Mouse (Mus musculus) gastrocnemius, postnatal 14 days (tissue): ENCODE measurements around the gene Nrp2. TPM values are rescaled to one million over a fixed set of nuclear protein-coding genes. Genes with fewer than 3 reads are reported as not detected.

Experiments
- DNase-seq: peaks from one replicate; pipeline ENCODE4 v3.0.0; 2021; ENCODE audit warnings: mixed read lengths
- intact Hi-C: fragments of 180-260 bp; cut with DNase I; formaldehyde crosslinking; loops from one replicate; pipeline ENCODE4 v1.15.1; 2025; ENCODE audit warnings: low total_unique reads
- total RNA-seq, 2 experiments: library from RNA; stranded (reverse); gene quantifications; 2 replicates each; pipeline ENCODE4 v1.2.3; 2021

Gene Nrp2
- total RNA-seq, 2 experiments from 2014 or later, result 13.3 to 14.2 TPM

DNA sequence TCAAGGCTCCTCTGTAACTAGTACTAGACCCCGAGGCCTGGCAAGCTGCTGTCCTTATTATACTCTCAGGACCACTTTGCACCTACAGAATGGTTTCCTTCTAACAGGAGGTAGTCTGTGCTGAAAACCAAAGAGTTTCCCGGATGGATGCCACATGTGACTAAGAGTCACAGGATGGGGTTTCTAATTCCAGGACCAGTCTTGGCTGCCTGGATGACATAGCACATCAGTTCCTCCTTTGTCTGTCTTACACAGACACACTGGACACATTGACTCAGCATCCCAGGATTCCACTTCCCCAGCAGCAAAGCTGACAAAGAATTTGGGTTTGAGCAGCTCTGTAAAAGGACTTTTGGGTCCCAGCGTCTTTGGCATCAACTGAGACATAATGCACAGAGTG, 17.1 kb downstream of the Nrp2 start:
- intact Hi-C loops, result no loop called here
- DNase-seq, result no peak

DNA sequence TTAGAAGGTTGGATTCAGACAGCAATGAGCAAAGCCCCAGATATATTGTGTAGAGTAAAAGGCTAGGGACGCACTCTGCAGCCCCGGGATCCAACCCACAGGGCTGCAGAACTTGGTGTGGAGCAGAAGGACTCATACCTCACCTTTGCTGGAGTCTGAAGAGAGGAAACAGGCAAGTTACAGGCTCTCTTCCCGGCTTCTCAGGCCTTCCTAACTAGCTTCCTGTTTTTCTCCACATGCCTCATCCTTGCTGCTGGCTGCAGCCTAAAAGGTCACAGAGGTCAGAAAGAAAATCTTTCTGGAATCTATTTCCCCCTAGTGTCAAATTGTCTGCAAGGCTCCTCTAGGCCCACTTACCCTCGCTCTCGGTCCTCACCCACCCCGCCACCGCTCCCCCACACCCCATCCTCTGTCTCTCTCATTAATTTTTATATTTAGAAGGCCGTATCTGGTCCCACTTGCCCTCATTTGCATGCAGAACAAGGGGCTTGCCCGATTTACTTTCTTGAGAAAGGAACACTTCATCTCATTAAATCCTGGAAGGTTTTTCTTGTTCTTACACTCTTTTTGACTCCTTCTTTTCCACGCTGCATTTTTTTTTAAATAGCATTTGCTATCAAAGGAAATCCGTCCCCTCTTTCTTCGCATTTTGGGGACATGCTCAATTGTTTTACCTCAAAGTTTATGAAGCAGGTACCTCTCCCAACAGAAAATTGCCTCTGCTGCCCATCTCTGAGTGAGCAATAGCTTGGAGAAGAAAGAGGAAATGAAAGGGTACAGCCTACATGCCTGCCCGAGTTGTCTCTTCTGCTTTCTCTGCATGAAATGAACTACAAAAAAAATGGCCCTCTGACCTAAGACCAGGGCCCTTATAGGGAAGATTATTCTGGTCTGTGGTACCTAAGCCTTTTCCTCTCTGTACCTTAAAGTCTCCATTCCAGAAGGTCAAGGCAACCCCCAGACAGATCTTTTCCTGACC, 17.9 kb downstream of the Nrp2 start:
- intact Hi-C loops, result no loop called here
- no peak for DNase-seq

DNA sequence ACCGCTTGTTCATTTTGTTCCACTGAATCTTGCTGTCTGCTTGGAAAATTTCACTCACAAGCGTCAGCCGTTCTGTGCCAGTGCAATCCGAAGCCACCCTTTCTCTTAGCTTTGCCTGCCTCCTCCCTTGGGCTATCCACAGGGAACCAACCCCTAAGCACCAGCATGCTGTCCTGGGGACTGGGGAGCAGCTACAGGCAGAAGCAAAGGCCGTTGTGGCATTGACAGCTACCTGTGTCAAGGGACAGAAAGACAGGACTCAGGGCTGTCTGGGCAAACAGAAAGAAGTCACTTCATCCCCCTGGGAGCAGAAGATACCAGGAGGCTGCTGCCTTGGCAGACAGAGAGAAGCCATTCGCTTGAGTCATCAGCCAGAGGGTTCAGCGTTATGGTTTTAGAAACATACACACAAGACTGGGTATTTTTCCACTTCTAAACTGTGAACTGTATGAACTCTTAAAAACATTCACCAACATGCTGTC, 18.7 kb downstream of the Nrp2 start:
- DNase-seq, result no peak
- intact Hi-C loops, result no loop called here

DNA sequence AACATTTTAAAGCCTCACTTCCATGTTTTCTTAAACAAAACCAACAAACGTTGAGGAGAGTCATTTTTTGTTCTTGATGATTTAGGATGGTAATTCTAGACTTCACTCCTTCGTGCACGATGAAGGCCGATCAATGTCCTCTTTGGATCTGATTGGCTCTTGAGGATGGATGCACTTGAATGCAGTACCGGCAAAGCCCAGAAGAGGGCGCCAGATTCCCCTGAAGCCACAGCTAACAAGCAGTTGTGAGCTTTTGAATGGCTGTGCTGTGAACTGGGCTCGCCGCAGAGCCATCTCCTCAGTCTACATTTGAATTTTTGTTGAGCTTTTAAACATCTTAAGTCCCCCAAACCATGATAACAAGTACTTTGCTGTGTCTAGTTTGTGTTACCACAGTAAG, 19.4 kb downstream of the Nrp2 start:
- intact Hi-C loops, result no loop called here

DNA sequence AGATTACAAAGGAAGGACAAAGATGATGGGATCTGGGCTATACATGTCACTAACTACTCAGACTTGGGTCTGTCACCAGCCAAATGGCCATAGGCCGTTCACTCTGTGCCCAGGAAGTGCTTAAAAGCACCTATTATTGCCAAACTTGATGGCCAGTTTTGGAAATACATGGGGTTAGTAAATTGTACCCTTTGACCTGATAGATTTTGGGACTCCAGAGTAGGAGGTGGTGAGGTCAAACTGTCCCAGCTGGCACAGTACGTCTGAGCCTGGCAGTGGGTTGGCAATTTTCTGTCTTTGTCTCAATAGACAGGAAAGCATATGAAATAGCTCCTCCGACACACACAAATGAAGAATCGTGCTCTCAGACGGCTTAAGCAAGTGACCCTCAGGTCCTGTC, 20.8 kb downstream of the Nrp2 start:
- no peak for DNase-seq
- intact Hi-C loops, result no loop called here

More for the DNA sequence above, 19.4 kb downstream of the Nrp2 start:
- no peak for DNase-seq

DNA sequence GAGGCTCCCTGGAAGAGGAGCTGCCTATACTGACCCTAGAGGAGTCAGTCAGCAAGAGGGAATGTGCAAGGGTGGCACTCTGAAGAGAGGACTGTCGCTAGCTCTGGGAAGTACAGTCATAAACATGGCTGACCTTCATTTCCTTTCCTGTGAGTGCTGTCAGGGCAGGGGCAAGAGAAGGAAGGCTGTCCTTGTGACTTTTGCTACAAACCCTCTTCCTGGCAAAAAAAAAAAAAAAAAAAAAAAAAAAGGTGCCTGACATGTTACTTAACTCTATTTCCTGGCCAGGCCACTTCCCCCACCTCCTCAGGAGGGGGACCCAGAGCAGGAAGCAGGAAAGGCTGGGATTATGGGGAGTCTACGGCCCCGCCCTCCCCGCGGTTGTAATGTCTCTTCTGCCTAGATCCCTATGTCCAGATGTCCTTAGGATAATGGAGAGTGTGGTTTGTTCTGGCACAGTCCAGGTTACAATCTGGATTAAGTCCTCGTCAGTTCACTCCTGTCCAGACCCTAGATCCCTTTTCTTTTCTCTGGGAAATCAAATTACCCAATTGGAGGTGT, 21.5 kb downstream of the Nrp2 start:
- no peak for DNase-seq
- intact Hi-C loops, result no loop called here

DNA sequence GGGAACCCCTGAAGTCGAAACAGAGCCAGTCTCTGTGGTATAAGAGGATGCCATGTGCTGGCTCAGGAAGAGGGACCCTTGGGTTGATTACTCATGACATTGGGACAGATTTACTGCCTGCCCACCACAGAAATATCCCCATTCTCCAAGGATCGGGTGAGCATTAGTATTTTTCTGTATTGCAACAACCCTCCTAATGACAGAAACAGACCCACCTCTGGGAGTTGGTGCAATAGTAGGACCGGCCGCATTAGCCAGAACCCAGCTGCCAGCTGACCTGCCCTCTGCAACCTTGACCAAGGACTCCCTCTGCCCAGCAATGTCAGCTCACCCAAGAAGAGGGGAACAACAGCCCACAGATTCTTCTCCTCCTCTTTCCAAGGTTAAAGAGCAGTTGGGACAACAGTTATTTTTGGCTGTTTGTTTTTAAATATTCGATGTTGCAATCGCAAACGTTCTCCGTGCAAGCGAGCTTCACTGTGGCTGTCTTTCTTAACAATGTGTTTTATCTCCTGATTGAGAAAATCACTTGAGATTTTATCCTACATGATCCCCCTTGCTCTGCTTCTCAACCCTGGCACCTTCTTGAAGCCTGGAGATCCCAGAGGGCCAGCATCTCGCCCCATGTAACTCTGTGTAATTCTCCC, 22.1 kb downstream of the Nrp2 start:
- intact Hi-C loops, result no loop called here
- no peak for DNase-seq

DNA sequence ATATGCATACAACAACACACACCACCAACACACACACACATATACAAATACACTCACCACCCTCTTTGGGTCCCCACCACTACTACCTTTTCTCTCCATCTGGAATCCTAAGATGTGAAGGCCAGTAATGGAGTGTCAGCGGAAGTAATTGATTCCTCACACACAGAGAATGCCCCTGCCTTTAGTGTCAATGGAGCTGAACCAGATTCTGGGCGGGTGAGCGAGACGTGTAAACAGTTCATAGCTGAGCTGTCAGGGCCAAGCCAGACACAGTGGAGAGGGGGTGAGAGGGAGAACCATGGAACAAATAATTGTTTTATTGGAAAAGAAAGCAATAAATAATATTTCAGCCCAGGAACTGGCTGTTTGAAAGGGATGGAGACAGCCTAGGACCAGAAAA, 24.1 kb downstream of the Nrp2 start:
- no peak for DNase-seq
- intact Hi-C loops, result no loop called here

DNA sequence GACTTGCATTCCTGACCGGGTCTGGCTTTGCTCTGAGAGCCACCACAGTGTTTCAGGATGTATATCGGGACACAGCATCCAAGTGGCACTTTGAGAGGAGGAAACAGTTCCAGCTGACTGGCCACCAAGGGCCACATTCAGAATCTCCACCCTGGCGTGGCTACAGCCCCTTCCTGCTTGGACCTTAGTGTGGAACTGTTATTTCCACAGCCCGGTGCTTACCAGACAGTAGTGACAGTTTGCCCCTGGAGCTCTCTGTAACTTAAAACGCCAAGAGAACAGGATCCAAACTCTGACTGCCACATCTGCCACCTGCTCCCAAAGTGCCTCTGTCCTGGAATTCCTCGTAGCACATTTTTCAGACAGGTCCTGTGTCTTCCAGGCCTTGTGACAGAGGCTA, 25.3 kb downstream of the Nrp2 start:
- no peak for DNase-seq
- intact Hi-C loops, result no loop called here

DNA sequence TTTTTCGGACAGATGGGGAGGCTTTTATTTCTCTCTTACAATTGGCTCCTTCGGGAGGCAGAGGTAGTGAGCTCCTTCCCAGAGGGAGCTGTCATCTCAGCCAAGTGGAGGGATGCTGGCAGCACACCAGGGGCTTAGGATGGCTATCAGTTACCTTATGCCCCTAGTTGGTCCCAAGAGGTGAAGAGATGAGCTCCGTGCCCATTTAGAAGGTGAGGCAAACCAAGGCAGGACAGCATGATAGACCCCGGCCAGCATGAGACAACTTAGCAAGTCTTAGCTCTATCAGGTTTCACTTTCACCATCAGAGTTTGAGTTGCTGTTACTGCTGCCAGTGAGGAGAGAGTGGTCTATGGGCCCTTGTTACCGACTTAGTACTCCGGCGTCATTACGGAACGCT, 25.8 kb downstream of the Nrp2 start:
- intact Hi-C loops, result no loop called here

DNA sequence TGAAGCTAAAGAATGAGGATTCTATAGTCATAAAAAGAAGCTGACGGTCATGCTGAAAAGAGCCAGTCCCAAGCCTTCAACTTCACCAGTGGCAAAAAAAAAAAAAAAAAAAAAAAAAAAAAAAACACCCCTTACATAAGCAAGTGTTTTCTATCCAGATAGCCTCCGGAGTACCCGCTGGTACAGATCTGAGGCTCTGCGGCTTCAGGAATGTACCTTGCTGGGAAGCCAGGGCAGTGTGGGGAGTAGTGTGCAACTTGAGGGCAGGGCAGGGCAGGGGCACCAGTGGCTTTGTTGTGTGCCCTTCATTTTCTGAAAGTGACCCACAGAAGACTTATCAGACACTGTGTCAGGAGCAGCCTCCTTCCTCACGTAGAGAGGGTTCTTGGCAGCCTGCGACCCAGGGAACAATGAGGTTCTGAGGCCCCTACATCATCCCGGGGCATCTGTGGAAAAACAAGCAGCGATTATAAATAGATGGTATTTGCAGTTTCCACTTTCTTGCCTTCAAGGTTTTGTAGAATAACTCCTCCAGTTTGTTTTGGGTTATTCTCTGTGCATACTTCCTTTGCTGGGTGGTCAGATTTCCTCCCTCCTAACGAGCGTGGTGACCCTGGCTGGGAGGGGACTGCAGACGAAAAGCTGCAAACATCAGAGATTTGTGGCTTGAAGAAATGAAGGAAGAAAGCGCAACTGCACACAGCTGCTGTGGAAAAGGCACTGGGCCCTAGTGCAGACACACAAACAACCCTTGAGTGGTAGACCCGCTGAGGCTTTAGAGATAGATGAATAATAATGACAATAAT, 26.5 kb downstream of the Nrp2 start:
- intact Hi-C loops, result no loop called here
- no peak for DNase-seq

More for the DNA sequence above, 25.8 kb downstream of the Nrp2 start:
- DNase-seq, result no peak

DNA sequence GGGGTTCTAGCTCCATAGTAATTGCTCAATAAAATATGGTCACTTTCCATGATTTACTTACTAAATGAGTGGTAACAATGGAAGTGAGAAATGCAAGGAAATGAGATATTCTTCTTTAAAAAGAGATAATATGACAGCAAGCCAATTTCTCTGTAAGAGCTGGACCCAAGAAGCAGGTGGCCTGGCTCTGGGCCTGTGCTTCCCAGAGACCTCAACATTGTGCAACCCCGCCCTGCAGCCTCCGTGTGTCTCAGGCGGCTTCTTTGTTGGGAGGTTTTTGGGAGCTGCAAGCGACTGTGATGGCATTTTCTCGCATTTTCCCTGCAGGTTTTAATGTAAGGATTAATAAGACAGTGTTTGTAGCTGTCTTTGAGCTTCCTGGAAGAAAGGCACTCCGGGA, 29.0 kb downstream of the Nrp2 start:
- intact Hi-C loops, result no loop called here
- no peak for DNase-seq

DNA sequence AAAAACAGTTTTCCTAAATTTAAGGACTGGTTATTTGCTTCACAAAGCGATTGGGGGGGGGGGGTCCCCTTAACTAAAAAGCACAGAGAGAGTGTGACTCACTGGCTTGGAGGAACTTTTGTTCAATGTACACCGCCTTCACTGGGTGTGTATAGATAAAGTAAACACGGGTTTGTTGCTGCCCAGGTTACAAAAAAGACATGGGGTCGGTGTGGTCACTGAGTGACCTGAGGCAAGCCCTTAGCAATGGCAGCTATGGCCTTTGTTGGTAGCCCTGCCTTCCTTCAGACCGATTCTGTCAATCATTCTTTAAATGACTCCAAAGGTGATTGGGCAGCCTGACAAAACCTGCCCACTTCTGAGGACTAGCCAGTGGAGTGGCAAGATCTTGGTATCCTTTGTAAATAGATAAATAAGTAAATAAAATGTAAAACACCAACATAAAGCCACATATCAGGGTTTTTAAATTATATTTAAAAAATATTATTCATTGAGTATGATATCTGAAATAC, 31.4 kb downstream of the Nrp2 start:
- intact Hi-C loops, result no loop called here
- no peak for DNase-seq

DNA sequence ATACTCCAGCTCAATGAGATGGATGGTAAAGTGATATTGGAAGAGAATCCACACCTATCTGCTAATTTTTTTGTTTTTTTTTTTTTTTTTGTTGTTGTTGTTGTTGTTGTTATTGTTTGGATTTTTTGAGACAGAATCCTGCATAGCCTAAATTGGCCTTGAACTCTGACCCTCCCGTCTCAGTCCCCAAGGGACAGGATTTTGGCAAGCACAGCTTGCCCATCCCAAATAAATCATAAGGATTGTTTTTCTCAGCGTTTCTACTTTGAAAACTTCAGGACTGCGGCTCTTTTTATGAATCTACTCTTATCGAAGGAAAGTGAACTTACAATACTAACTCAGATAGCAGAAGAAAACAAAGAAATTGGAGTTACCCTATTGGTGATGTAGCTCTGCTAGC, 31.9 kb downstream of the Nrp2 start:
- DNase-seq, result no peak
- intact Hi-C loops, result no loop called here

DNA sequence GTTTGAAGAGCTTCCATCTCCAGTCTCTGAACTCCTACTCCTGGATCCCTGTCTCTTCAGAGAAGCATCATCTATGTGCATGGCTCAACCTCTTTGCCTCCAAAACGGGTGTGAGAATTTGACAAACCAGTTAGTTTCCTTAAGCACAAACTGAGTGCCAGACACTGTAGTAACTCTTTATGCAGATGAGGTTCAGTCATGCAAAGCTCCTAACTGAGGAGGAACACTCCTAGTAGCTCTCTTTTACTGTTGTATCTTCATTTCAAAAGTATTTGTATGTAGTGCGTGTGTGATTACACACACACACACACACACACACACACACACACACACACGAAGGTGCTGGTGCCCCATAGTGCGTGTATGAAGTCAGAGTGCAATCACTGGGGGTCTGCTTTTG, 32.8 kb downstream of the Nrp2 start:
- no peak for DNase-seq

DNA sequence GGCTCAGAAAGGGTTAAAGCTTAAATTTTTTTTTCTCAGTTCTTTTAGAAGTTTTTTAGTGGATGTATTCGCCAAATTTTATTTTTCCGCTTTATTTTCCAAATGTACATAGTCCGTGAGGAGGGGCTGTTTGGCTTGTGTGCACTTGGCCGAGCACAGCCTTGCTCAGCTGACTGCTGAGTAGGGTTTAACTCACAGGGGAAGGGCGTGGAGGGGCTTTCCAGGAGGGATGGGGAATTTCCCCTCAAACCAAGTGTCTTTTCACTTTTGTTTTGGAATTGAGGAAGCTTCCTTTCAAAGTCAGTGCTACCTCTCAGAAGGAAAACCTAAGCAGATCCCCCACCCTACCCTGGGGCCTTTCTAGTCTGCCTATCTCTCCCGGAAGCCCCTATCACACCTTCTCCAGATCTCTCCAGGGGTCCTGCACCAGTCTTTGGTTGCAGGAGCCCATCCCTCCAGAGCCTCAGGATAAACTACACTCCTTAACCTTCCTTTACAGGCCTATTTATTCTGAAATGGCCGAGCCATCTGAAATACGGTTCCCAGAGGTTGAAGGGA, 33.4 kb downstream of the Nrp2 start:
- intact Hi-C loops, result no loop called here
- DNase-seq, result no peak

More for the DNA sequence above, 32.8 kb downstream of the Nrp2 start:
- intact Hi-C loops, result no loop called here

DNA sequence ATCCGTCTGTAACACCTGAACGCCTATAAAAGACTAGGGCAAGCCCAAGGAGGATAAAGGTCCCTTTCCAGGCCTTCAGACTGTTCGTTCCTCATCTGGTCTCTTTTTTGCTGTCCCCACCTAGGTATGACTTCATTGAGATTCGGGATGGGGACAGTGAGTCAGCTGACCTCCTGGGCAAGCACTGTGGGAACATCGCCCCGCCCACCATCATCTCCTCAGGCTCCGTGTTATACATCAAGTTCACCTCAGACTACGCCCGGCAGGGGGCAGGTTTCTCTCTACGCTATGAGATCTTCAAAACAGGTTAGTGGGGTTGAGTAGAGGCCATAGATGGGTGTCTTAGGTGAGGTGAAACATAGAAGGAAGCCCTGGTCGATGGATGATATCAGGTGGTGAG, 35.1 kb downstream of the Nrp2 start:
- no peak for DNase-seq
- intact Hi-C loops, result no loop called here

DNA sequence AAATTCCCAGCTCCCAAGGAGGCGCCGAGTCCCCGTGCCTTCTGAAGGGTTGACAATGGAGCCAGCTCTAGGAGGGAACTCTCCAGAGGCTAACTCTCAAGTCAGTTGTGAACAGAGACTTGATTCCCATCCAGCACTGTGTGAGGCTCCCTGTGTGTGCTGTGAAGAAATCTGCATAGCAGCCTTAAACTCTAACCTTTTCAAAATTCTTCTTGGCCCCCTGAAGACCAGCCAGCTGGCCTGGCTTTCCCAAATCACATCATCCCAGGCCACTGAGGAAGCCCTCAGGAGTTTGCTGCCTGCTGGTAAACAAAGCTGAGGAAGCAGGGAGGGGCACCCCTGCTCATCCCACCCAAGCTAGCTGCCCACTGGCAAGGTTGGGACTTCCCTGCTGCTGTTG, 39.0 kb downstream of the Nrp2 start:
- DNase-seq, result no peak
- intact Hi-C loops, result no loop called here

DNA sequence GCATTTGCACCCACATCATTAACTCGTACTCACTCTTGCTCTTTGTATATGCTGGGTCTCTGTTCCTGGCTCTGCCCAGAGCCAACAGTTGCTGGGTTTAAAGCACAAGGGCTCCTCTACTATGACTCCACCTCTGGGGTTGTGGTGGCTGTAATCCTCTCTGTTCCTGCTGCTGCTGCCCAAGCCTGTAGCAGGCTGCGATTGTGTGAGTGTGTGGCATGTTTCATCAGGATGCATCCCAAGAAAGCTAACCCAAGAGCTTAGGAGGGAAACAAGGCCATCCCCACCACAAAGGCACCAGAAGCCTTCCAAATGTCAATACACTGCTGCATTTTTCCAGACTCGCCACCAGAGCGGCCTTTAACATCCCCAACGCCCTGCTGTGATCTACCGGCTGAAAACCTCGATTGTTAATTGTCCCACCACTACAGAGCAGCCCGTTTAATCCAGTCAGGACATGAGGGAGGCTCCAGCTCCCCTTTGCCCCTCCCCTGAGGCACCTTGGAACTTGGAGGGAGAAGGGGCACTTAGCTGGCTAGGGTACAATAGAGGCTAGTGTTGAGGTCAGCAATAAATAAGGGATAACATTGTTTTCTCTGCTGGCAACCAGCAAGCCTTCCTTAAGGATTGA, 40.1 kb downstream of the Nrp2 start:
- intact Hi-C loops, result no loop called here
- DNase-seq, result no peak
